Comparison of ENCODE assay signal across 9 mouse cellular contexts in the genomic region with DNA sequence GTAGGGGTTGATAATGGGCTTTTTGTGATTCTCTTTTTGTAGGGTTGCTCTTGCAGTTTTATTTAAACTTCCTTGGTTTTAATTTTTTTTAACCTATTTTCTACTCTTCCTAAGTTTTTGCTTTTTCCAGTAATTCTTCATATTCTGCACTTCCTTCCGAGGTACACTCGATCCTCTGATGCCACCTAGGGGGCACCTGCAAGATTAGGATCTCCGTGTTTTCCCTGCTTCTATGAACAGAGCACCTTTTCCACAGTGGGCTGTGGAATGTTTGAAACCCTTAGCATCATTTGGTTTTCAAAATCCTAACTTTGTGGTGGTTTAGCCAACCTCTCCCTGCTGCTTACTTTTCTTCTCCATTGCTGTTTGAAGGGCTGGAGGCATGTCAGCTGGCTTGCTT.
DNase-seq lines count a peak whose midpoint lies in the region.
"Had no signal": no experiment of that assay in that cellular context is flagged by ENCODE, and none has a peak within 500 bp of the region (broad histone marks: within the 10 kb centered on the region; RNA-seq: fewer than 3 reads in every experiment).

No protein-coding gene starts in this region.

- DNase-seq in embryo, embryonic 10 days (ENCODE audit: low spot score): peak; percentile 39
- DNase-seq in embryo, embryonic 9.5 days (ENCODE audit: extremely low spot score): no peak
- peak; percentile 10 for DNase-seq in kidney, postnatal 14 days
- DNase-seq in kidney, adult 8-10 months: no peak
- peak; percentile 22 for DNase-seq in right cerebral cortex, adult 18-20 months
- DNase-seq in right cerebral cortex, postnatal 36 days (ENCODE audit: low spot score in 2 of 2): no peak
- no peak for DNase-seq in thymus, postnatal 36 days
- no peak for DNase-seq in T-cell, adult 2 months (ENCODE audit: low spot score)
- DNase-seq: gastrocnemius, postnatal 25 days had no signal

Comparison
In these comparisons a context has a peak if more than half of its experiments do, and no peak if none do; other contexts are left out.
1. DNase-seq: peak in embryo, embryonic 10 days (single experiment), kidney, postnatal 14 days (single experiment) and right cerebral cortex, adult 18-20 months (single experiment); none in embryo, embryonic 9.5 days (single experiment), kidney, adult 8-10 months (0 of 2), right cerebral cortex, postnatal 36 days (0 of 2), thymus, postnatal 36 days (0 of 2) and T-cell, adult 2 months (single experiment).